Mouse (Mus musculus) midbrain, embryonic 14.5 days (tissue): Measurements from ENCODE around the gene Prkar2b. TPM values are rescaled to one million over a fixed set of nuclear protein-coding genes. Genes with fewer than 3 reads are reported as not detected.
A peak's percentile ranks its signal among the peaks of the same experiment; 100 is the strongest.

Source experiments
- ATAC-seq: fragments of 200-750 bp; cut with Nextera tagmentation; 2 replicates; pipeline ENCODE4 v1.8.0; 2017; ENCODE audit warnings: moderate number of reproducible peaks, moderate library complexity; ENCODE audit not compliant: low FRiP score, low TSS enrichment
- DNase-seq: peaks from one replicate; pipeline ENCODE4 v3.0.0-alpha.2; 2015
- H3K27ac ChIP-seq: fragments of 300-500 bp; sonication (generic); replicated peaks from 2 replicates; pipeline ENCODE4 v1.5.1; 2014; ENCODE audit warnings: mild to moderate bottlenecking, low read depth, low read length, moderate library complexity
- H3K27me3 ChIP-seq: fragments of 300-500 bp; sonication (generic); 2 replicates; pipeline ENCODE4 v1.6.1; 2014; ENCODE audit warnings: low read length, control low read depth, mixed read lengths; ENCODE audit not compliant: control insufficient read depth, insufficient read depth
- H3K36me3 ChIP-seq: fragments of 300-500 bp; sonication (generic); 2 replicates; pipeline ENCODE4 v1.6.1; 2014; ENCODE audit warnings: low read length, control low read depth; ENCODE audit not compliant: control insufficient read depth, insufficient read depth
- H3K4me1 ChIP-seq: fragments of 300-500 bp; sonication (generic); 2 replicates; pipeline ENCODE4 v1.6.1; 2014; ENCODE audit warnings: mild to moderate bottlenecking, antibody characterized with exemption, low read length, control low read depth; ENCODE audit not compliant: control insufficient read depth, insufficient read depth
- H3K4me2 ChIP-seq: fragments of 300-500 bp; sonication (generic); 2 replicates; pipeline ENCODE4 v1.6.1; 2014; ENCODE audit warnings: mild to moderate bottlenecking, low read length, moderate library complexity
- H3K4me3 ChIP-seq: fragments of 300-500 bp; sonication (generic); replicated peaks from 2 replicates; pipeline ENCODE4 v1.5.1; 2014; ENCODE audit warnings: low read depth, low read length
- H3K9ac ChIP-seq: fragments of 300-500 bp; sonication (generic); replicated peaks from 2 replicates; pipeline ENCODE4 v1.6.1; 2014; ENCODE audit warnings: mild to moderate bottlenecking, low read length, moderate library complexity
- H3K9me3 ChIP-seq: fragments of 300-500 bp; sonication (generic); 2 replicates; pipeline ENCODE4 v1.6.1; 2016; ENCODE audit warnings: low read length, control low read depth, mixed read lengths; ENCODE audit not compliant: control insufficient read depth
- WGBS: fragments of 180-500 bp; shearing (Covaris S2); extraction: QIAGEN DNeasy Blood & Tissue Kit; methylation state at CpG from one replicate; pipeline ENCODE4 v1.1.7; 2014; 5-methylcytosine and 5-hydroxymethylcytosine counted together
- polyA plus RNA-seq: library from polyadenylated mRNA; unstranded; fragments of >200 nt; fragmentation: Nextera tagmentation; extraction: Ambion mirVana; gene quantifications from 2 replicates; pipeline ENCODE4 v1.2.1, GENCODE M21; 2014

Prkar2b gene
- polyA plus RNA-seq, result 151 and 188 TPM in 2 replicates

- Histone ChIP-seq H3K36me3 (no peaks in the 10 kb centered on the region), H3K9me3 (no peaks in the 10 kb centered on the region), H3K27ac (peak within 1 kb of the TSS; percentile 99), H3K4me3 (peak within 1 kb of the TSS; percentile 56), H3K27me3 (no peaks in the 10 kb centered on the region), H3K9ac (peak within 1 kb of the TSS; percentile 99), H3K4me1 (peaks cover 24% of the 10 kb centered on the region), H3K4me2 (peak within 1 kb of the TSS; percentile 63)
- ATAC-seq (peak; percentile 95), DNase-seq (peak; percentile 97)
- under 1% methylated on average over 59 of the region's 64 CpGs for WGBS
These were observed at the start of gene Prkar2b for GRCm38 (mm10) chr12:32061090-32061930. Prkar2b (minus strand) TSS chr12:32061296.

GRCm38 (mm10) chr12:32109201-32109600 is 48.1 kb upstream of the Prkar2b start:
- H3K4me1 ChIP-seq, result no peaks in the 10 kb centered on the region
- 85% methylated on average over 8 of the region's 8 CpGs for WGBS
- H3K27ac ChIP-seq, result no peak overlapping the region
- DNase-seq (no peak), ATAC-seq (no peak)
- no peaks in the 10 kb centered on the region for H3K9me3 ChIP-seq
- H3K4me2 ChIP-seq, result no peak overlapping the region
- H3K36me3 ChIP-seq, result no peaks in the 10 kb centered on the region
- no peak overlapping the region for H3K4me3 ChIP-seq
- H3K9ac ChIP-seq, result no peak overlapping the region
- no peaks in the 10 kb centered on the region for H3K27me3 ChIP-seq

GRCm38 (mm10) chr12:32104955-32105521 is 43.9 kb upstream of the Prkar2b start:
- 84% methylated on average over 4 of the region's 4 CpGs for WGBS
- H3K4me2 ChIP-seq, result no peak overlapping the region
- H3K9ac ChIP-seq, result no peak overlapping the region
- no peaks in the 10 kb centered on the region for H3K9me3 ChIP-seq
- DNase-seq, result no peak
- H3K27me3 ChIP-seq, result no peaks in the 10 kb centered on the region
- ATAC-seq, result no peak
- H3K27ac ChIP-seq, result no peak overlapping the region
- no peaks in the 10 kb centered on the region for H3K36me3 ChIP-seq
- H3K4me1 ChIP-seq, result no peaks in the 10 kb centered on the region
- H3K4me3 ChIP-seq, result no peak overlapping the region

GRCm38 (mm10) chr12:32104451-32104862 is 43.4 kb upstream of the Prkar2b start:
- H3K4me1 ChIP-seq, result no peaks in the 10 kb centered on the region
- no peak overlapping the region for H3K4me2 ChIP-seq
- 90% methylated on average over 6 of the region's 6 CpGs for WGBS
- H3K9ac ChIP-seq, result no peak overlapping the region
- H3K4me3 ChIP-seq, result no peak overlapping the region
- no peak for ATAC-seq
- no peak overlapping the region for H3K27ac ChIP-seq
- no peaks in the 10 kb centered on the region for H3K27me3 ChIP-seq
- H3K36me3 ChIP-seq, result no peaks in the 10 kb centered on the region
- DNase-seq, result no peak
- no peaks in the 10 kb centered on the region for H3K9me3 ChIP-seq

GRCm38 (mm10) chr12:32101306-32101705 is 40.2 kb upstream of the Prkar2b start:
- ATAC-seq (no peak), DNase-seq (no peak)
- H3K9ac ChIP-seq, result no peak overlapping the region
- no peaks in the 10 kb centered on the region for H3K36me3 ChIP-seq
- H3K4me1 ChIP-seq, result no peaks in the 10 kb centered on the region
- no peak overlapping the region for H3K27ac ChIP-seq
- 96% methylated on average over 4 of the region's 4 CpGs for WGBS
- no peaks in the 10 kb centered on the region for H3K9me3 ChIP-seq
- H3K4me3 ChIP-seq, result no peak overlapping the region
- no peaks in the 10 kb centered on the region for H3K27me3 ChIP-seq
- H3K4me2 ChIP-seq, result no peak overlapping the region

GRCm38 (mm10) chr12:32099686-32100206 is 38.6 kb upstream of the Prkar2b start:
- WGBS, result 93% methylated on average over 4 of the region's 4 CpGs
- DNase-seq, result no peak
- Histone ChIP-seq H3K27ac (no peak overlapping the region), H3K9me3 (no peaks in the 10 kb centered on the region), H3K4me3 (no peak overlapping the region), H3K4me1 (no peaks in the 10 kb centered on the region), H3K36me3 (no peaks in the 10 kb centered on the region), H3K27me3 (no peaks in the 10 kb centered on the region), H3K4me2 (no peak overlapping the region), H3K9ac (no peak overlapping the region)
- ATAC-seq, result no peak

GRCm38 (mm10) chr12:32098596-32098995 is 37.5 kb upstream of the Prkar2b start:
- H3K4me1 ChIP-seq, result no peaks in the 10 kb centered on the region
- no peak overlapping the region for H3K4me3 ChIP-seq
- no peak overlapping the region for H3K4me2 ChIP-seq
- DNase-seq, result no peak
- H3K9me3 ChIP-seq, result no peaks in the 10 kb centered on the region
- H3K9ac ChIP-seq, result no peak overlapping the region
- H3K36me3 ChIP-seq, result no peaks in the 10 kb centered on the region
- H3K27ac ChIP-seq, result no peak overlapping the region
- ATAC-seq, result no peak
- H3K27me3 ChIP-seq, result no peaks in the 10 kb centered on the region
- 71% methylated on average over 4 of the region's 4 CpGs for WGBS

GRCm38 (mm10) chr12:32097107-32097506 is 36.0 kb upstream of the Prkar2b start:
- no peak overlapping the region for H3K4me2 ChIP-seq
- H3K9ac ChIP-seq, result no peak overlapping the region
- no peak for ATAC-seq
- H3K4me1 ChIP-seq, result no peaks in the 10 kb centered on the region
- no peak overlapping the region for H3K4me3 ChIP-seq
- no peak overlapping the region for H3K27ac ChIP-seq
- H3K9me3 ChIP-seq, result no peaks in the 10 kb centered on the region
- no peak for DNase-seq
- H3K36me3 ChIP-seq, result no peaks in the 10 kb centered on the region
- WGBS, result 92% methylated on average over 1 of the region's 1 CpGs
- H3K27me3 ChIP-seq, result no peaks in the 10 kb centered on the region
